Comparison of ENCODE assay signal across 9 mouse cellular contexts in genomic region chr8:104042434-104042833, GRCm38 (mm10). TPM values are rescaled to one million over a fixed set of nuclear protein-coding genes. Genes with fewer than 3 reads are reported as not detected.
A peak's percentile ranks its signal among the peaks of the same experiment; 100 is the strongest.
DNase-seq lines count a peak whose midpoint lies in the region; ATAC-seq and TF ChIP-seq lines count a peak whose summit lies in the region.
"Had no signal": no experiment of that assay in that cellular context is flagged by ENCODE, and none has a peak within 500 bp of the region (broad histone marks: within the 10 kb centered on the region; RNA-seq: fewer than 3 reads in every experiment).

No protein-coding gene starts in this region.

- no peak for TF ChIP-seq POLR2A in lung, adult 2 months (IDR thresholded peaks at IDR 0.05; ENCODE audit: borderline replicate concordance, extremely low read depth, low read depth, low read length)

- WGBS in lung, embryonic 14.5 days = 13% methylated on average over 8 of the region's 8 CpGs
- 8% methylated on average over 8 of the region's 8 CpGs for WGBS in lung, adult 2 months
- 5% methylated on average over 8 of the region's 8 CpGs for WGBS in liver, embryonic 16.5 days (ENCODE audit: insufficient replicate concordance)

- no peak overlapping the region for H3K4me2 ChIP-seq in lung, embryonic 14.5 days
- H3K4me2 ChIP-seq in liver, embryonic 16.5 days (ENCODE audit: low read depth, low read length) = no peak overlapping the region

- TF ChIP-seq CTCF in lung, embryonic 14.5 days (IDR thresholded peaks at IDR 0.05; ENCODE audit: low read depth) = no peak
- no peak for TF ChIP-seq CTCF in lung, adult 2 months (IDR thresholded peaks at IDR 0.05; ENCODE audit: insufficient read depth, low read length)

- no peak overlapping the region for H3K4me3 ChIP-seq in lung, embryonic 14.5 days (ENCODE audit: low read depth, low read length)
- no peak overlapping the region for H3K4me3 ChIP-seq in lung, adult 2 months (replicated peaks; ENCODE audit: extremely low read depth, low read depth, low read length)
- H3K4me3 ChIP-seq in liver, embryonic 16.5 days (ENCODE audit: low read depth, low read length) = no peak overlapping the region
- H3K4me3 ChIP-seq: heart, adult 2 months had no signal

- no peak overlapping the region for H3K27ac ChIP-seq in lung, embryonic 14.5 days (ENCODE audit: low read depth)
- no peak overlapping the region for H3K27ac ChIP-seq in liver, embryonic 16.5 days (ENCODE audit: low read length)
- H3K27ac ChIP-seq: heart, adult 2 months had no signal

- H3K27me3 ChIP-seq in lung, embryonic 14.5 days (ENCODE audit: insufficient read depth, low read length) = no peaks in the 10 kb centered on the region
- H3K27me3 ChIP-seq in liver, embryonic 16.5 days (ENCODE audit: control insufficient read depth, insufficient read depth, low read depth, low read length) = no peaks in the 10 kb centered on the region

- peak; percentile 10 to 20 for DNase-seq in adrenal gland, postnatal 36 days
- no peak for DNase-seq in adrenal gland, adult 8-10 months
- peak; percentile 76 for DNase-seq in lung, embryonic 14.5 days
- DNase-seq in lung, adult 2 months = no peak
- DNase-seq in thymus, postnatal 14 days = peak; percentile 89
- DNase-seq in ovary, postnatal 10 days (ENCODE audit: low spot score) = no peak
- no peak for DNase-seq in natural killer cell, adult 2 months (ENCODE audit: low spot score in 2 of 2)

- no peak overlapping the region for H3K9ac ChIP-seq in lung, embryonic 14.5 days
- H3K9ac ChIP-seq in liver, embryonic 16.5 days (ENCODE audit: low read depth, low read length) = no peak overlapping the region

- H3K9me3 ChIP-seq in lung, embryonic 14.5 days (ENCODE audit: low read depth, low read length) = no peaks in the 10 kb centered on the region
- H3K9me3 ChIP-seq in liver, embryonic 16.5 days (replicated peaks; ENCODE audit: control insufficient read depth, low read length) = no peaks in the 10 kb centered on the region

- ATAC-seq in lung, embryonic 14.5 days (ENCODE audit: insufficient read depth) = peak; percentile 72
- ATAC-seq in liver, embryonic 16.5 days (ENCODE audit: low read depth) = 0 out of 2 replicates have a peak, but pooled peaks have one; percentile 35

- no peaks in the 10 kb centered on the region for H3K36me3 ChIP-seq in lung, embryonic 14.5 days (ENCODE audit: insufficient read depth)
- H3K36me3 ChIP-seq in liver, embryonic 16.5 days (ENCODE audit: control insufficient read depth, insufficient read depth) = no peaks in the 10 kb centered on the region

- H3K4me1 ChIP-seq in lung, embryonic 14.5 days (ENCODE audit: insufficient read depth) = no peaks in the 10 kb centered on the region; the same call in 1 of the 2 replicates
- peaks cover 7% of the 10 kb centered on the region; the same call in 1 of the 2 replicates for H3K4me1 ChIP-seq in lung, adult 2 months (ENCODE audit: control insufficient read depth, insufficient read depth, low read length)
- no peaks in the 10 kb centered on the region for H3K4me1 ChIP-seq in liver, embryonic 16.5 days (ENCODE audit: control insufficient read depth, low read depth, low read length)

RNA-seq across cellular contexts. Expression of gene Cdh5, which starts 59.0 kb away (rescaled TPM):
- total RNA-seq in adrenal gland, postnatal 36 days (2021) = 10 to 100 TPM; 44.1 to 61.4 TPM
- total RNA-seq in adrenal gland, adult 8-10 months (2022) = 10 to 100 TPM; 35.5 to 62.6 (median 44.2) TPM
- polyA plus RNA-seq in lung, embryonic 14.5 days (2014; fragmentation: Nextera tagmentation; extraction: Ambion mirVana) = 69.8 and 71.5 TPM in 2 replicates
- polyA plus RNA-seq in lung, adult 2 months (2012; rRNA removed) = 515 and 566 TPM in 2 replicates
- polyA plus RNA-seq in liver, embryonic 16.5 days (2015; fragmentation: Nextera tagmentation; extraction: Ambion mirVana) = 8.7 and 10.2 TPM in 2 replicates

Comparison
In these comparisons a context has a peak if more than half of its experiments do, and no peak if none do; other contexts are left out.
1. DNase-seq: peak in adrenal gland, postnatal 36 days (2 of 2), lung, embryonic 14.5 days (single experiment) and thymus, postnatal 14 days (single experiment); none in adrenal gland, adult 8-10 months (single experiment), lung, adult 2 months (single experiment), ovary, postnatal 10 days (single experiment) and natural killer cell, adult 2 months (0 of 2).